Mouse (Mus musculus): Measurements from ENCODE around the gene Lrp8.

GRCm38 (mm10) chr4:107904252-107904651, 102.2 kb downstream of the Lrp8 start:
- TF ChIP-seq POLR2A (IDR thresholded peaks at IDR 0.05; ENCODE audit: borderline replicate concordance, low read depth, low read length) (no peak), CTCF (IDR thresholded peaks at IDR 0.05; ENCODE audit: low read depth, low read length) (no peak)
